Mouse (Mus musculus): Measurements from ENCODE around the gene Usp16.
A peak's percentile ranks its signal among the peaks of the same experiment; 100 is the strongest.
"Not testable (repeated sequence)": the region's sequence is repeated elsewhere in the genome, so short reads cannot be mapped to it uniquely, and the experiment has no call there.

Usp16 gene

GRCm38 (mm10) chr16:87488605-87489004, 34.1 kb downstream of the Usp16 start:
- DNase-seq, result no peak

- not testable (repeated sequence) for DNase-seq
Measured at GRCm38 (mm10) chr16:87492191-87492792, 37.8 kb downstream of the Usp16 start.

- no peak for DNase-seq
Measured at GRCm38 (mm10) chr16:87494955-87495655, 40.6 kb downstream of the Usp16 start.

- peak; percentile 92 to 94 for DNase-seq
Measured at GRCm38 (mm10) chr16:87495716-87496447, 41.4 kb downstream of the Usp16 start, which contains the start of gene Cct8. Gene Cct8 (minus strand): TSS chr16:87495873.

GRCm38 (mm10) chr16:87496728-87497127, 42.2 kb downstream of the Usp16 start:
- no peak for DNase-seq

GRCm38 (mm10) chr16:87497171-87497570, 42.7 kb downstream of the Usp16 start:
- no peak for DNase-seq

- no peak for DNase-seq
Measured at GRCm38 (mm10) chr16:87499556-87499955, 45.1 kb downstream of the Usp16 start.

- no peak for DNase-seq
Measured at GRCm38 (mm10) chr16:87501304-87502078, 47.0 kb downstream of the Usp16 start.

GRCm38 (mm10) chr16:87511706-87512105, 57.2 kb downstream of the Usp16 start:
- DNase-seq, result no peak

- no peak for DNase-seq
Measured at GRCm38 (mm10) chr16:87512331-87512730, 57.8 kb downstream of the Usp16 start.

GRCm38 (mm10) chr16:87524228-87524627, 69.7 kb downstream of the Usp16 start:
- DNase-seq, result no peak

- no peak for DNase-seq
Measured at GRCm38 (mm10) chr16:87527553-87528249, 73.2 kb downstream of the Usp16 start.

- no peak for DNase-seq
Measured at GRCm38 (mm10) chr16:87528755-87529154, 74.3 kb downstream of the Usp16 start.
